Mouse (Mus musculus): ENCODE results near the gene Rin3.

Rin3 gene

GRCm38 (mm10) chr12:102302831-102303351 lies 20.0 kb downstream of the Rin3 start:
- no peak for DNase-seq (ENCODE audit: low spot score in 2 of 2)

- no peak for DNase-seq (ENCODE audit: low spot score in 2 of 2)
Observed at GRCm38 (mm10) chr12:102303867-102304266, 21.0 kb downstream of the Rin3 start.

- no peak for DNase-seq (ENCODE audit: low spot score in 2 of 2)
Observed at GRCm38 (mm10) chr12:102305069-102305836, 22.4 kb downstream of the Rin3 start.

GRCm38 (mm10) chr12:102308001-102308456 lies 25.2 kb downstream of the Rin3 start:
- peak in 1 of 2 experiments; percentile 38 for DNase-seq (ENCODE audit: low spot score in 2 of 2)

- DNase-seq (ENCODE audit: low spot score in 2 of 2), result peak; percentile 48 to 66
Observed at GRCm38 (mm10) chr12:102308457-102309011, 25.7 kb downstream of the Rin3 start.

- DNase-seq (ENCODE audit: low spot score in 2 of 2), result no peak
Observed at GRCm38 (mm10) chr12:102309099-102309799, 26.4 kb downstream of the Rin3 start.

GRCm38 (mm10) chr12:102309800-102310195 lies 26.9 kb downstream of the Rin3 start:
- DNase-seq (ENCODE audit: low spot score in 2 of 2), result no peak

- DNase-seq (ENCODE audit: low spot score in 2 of 2), result no peak
Observed at GRCm38 (mm10) chr12:102310261-102310660, 27.4 kb downstream of the Rin3 start.

- DNase-seq (ENCODE audit: low spot score in 2 of 2), result no peak
Observed at GRCm38 (mm10) chr12:102311454-102311853, 28.6 kb downstream of the Rin3 start.

GRCm38 (mm10) chr12:102319150-102319549 lies 36.3 kb downstream of the Rin3 start:
- no peak for DNase-seq (ENCODE audit: low spot score in 2 of 2)

- no peak for DNase-seq (ENCODE audit: low spot score in 2 of 2)
Observed at GRCm38 (mm10) chr12:102319899-102320298, 37.1 kb downstream of the Rin3 start.

- no peak for DNase-seq (ENCODE audit: low spot score in 2 of 2)
Observed at GRCm38 (mm10) chr12:102320322-102320721, 37.5 kb downstream of the Rin3 start.

GRCm38 (mm10) chr12:102321064-102321728 lies 38.3 kb downstream of the Rin3 start:
- no peak for DNase-seq (ENCODE audit: low spot score in 2 of 2)

GRCm38 (mm10) chr12:102321855-102322254 lies 39.0 kb downstream of the Rin3 start:
- DNase-seq (ENCODE audit: low spot score in 2 of 2), result no peak

- no peak for DNase-seq (ENCODE audit: low spot score in 2 of 2)
Observed at GRCm38 (mm10) chr12:102323392-102323791, 40.5 kb downstream of the Rin3 start.

GRCm38 (mm10) chr12:102324156-102324885 lies 41.5 kb downstream of the Rin3 start:
- DNase-seq (ENCODE audit: low spot score in 2 of 2), result no peak

GRCm38 (mm10) chr12:102324886-102325220 lies 42.0 kb downstream of the Rin3 start:
- DNase-seq (ENCODE audit: low spot score in 2 of 2), result no peak

- no peak for DNase-seq (ENCODE audit: low spot score in 2 of 2)
Observed at GRCm38 (mm10) chr12:102326753-102327340, 44.0 kb downstream of the Rin3 start.

GRCm38 (mm10) chr12:102327525-102327924 lies 44.7 kb downstream of the Rin3 start:
- no peak for DNase-seq (ENCODE audit: low spot score in 2 of 2)

GRCm38 (mm10) chr12:102328090-102328489 lies 45.2 kb downstream of the Rin3 start:
- no peak for DNase-seq (ENCODE audit: low spot score in 2 of 2)

GRCm38 (mm10) chr12:102330188-102330587 lies 47.3 kb downstream of the Rin3 start:
- DNase-seq (ENCODE audit: low spot score in 2 of 2), result no peak
